Mouse (Mus musculus): ENCODE measurements around the gene Erbb3. TPM values are rescaled to one million over a fixed set of nuclear protein-coding genes. Genes with fewer than 3 reads are reported as not detected.
"Not testable (repeated sequence)": the region's sequence is repeated elsewhere in the genome, so short reads cannot be mapped to it uniquely, and the experiment has no call there.

Gene Erbb3
- polyA plus RNA-seq, 1 experiment from 2014 or later = 18.6 TPM

- H3K27me3 ChIP-seq (ENCODE audit: control insufficient read depth, insufficient read depth, low read length) = no peaks in the 10 kb centered on the region
- H3K9ac ChIP-seq (ENCODE audit: low read length) = peak within 1 kb of the TSS; percentile 86
- H3K27ac ChIP-seq (replicated peaks) = peak within 1 kb of the TSS; percentile 89
- TF ChIP-seq EP300 (optimal IDR thresholded peaks at IDR 0.05) (peak; percentile 83), CTCF (IDR thresholded peaks at IDR 0.05; ENCODE audit: low read depth) (no peak)
- DNase-seq (ENCODE audit: low spot score) (peak; percentile 95), ATAC-seq (ENCODE audit: low FRiP score, low TSS enrichment) (peak; percentile 91)
- peak within 1 kb of the TSS; percentile 79 for H3K4me2 ChIP-seq (replicated peaks; ENCODE audit: low read depth)
- no peaks in the 10 kb centered on the region for H3K4me1 ChIP-seq (replicated peaks; ENCODE audit: control insufficient read depth, insufficient read depth)
- WGBS = under 1% methylated on average over 31 of the region's 31 CpGs
- H3K36me3 ChIP-seq (ENCODE audit: control insufficient read depth, insufficient read depth, low read length) = peaks cover 8% of the 10 kb centered on the region; the same call in 1 of the 2 replicates
- H3K9me3 ChIP-seq (ENCODE audit: control insufficient read depth, low read length) = no peaks in the 10 kb centered on the region
- H3K4me3 ChIP-seq (ENCODE audit: low read depth, low read length) = peak within 1 kb of the TSS; percentile 71
Measured at GRCm38 (mm10) chr10:128548947-128549681, 40.3 kb downstream of the Erbb3 start, which contains the start of gene Rpl41. TSS of gene Rpl41 (minus strand) at chr10:128549305.

GRCm38 (mm10) chr10:128548051-128548791 is 41.2 kb downstream of the Erbb3 start:
- H3K27me3 ChIP-seq (ENCODE audit: control insufficient read depth, insufficient read depth, low read length); H3K4me1 ChIP-seq (replicated peaks; ENCODE audit: control insufficient read depth, insufficient read depth); ATAC-seq (ENCODE audit: low FRiP score, low TSS enrichment); DNase-seq (ENCODE audit: low spot score); H3K9me3 ChIP-seq (ENCODE audit: control insufficient read depth, low read length); H3K36me3 ChIP-seq (ENCODE audit: control insufficient read depth, insufficient read depth, low read length): not testable (repeated sequence)
- H3K27ac ChIP-seq (replicated peaks) = peak overlapping the region; percentile 89
- WGBS = under 1% methylated on average over 21 of the region's 30 CpGs
- H3K9ac ChIP-seq (ENCODE audit: low read length) = peak overlapping the region; percentile 86
- H3K4me2 ChIP-seq (replicated peaks; ENCODE audit: low read depth) = peak overlapping the region; percentile 79
- H3K4me3 ChIP-seq (ENCODE audit: low read depth, low read length) = peak overlapping the region; percentile 71

- under 1% methylated on average over 50 of the region's 50 CpGs for WGBS
- Histone ChIP-seq H3K27me3 (ENCODE audit: control insufficient read depth, insufficient read depth, low read length) (no peaks in the 10 kb centered on the region), H3K9ac (ENCODE audit: low read length) (peak within 1 kb of the TSS; percentile 86), H3K4me1 (replicated peaks; ENCODE audit: control insufficient read depth, insufficient read depth) (no peaks in the 10 kb centered on the region), H3K27ac (replicated peaks) (peak within 1 kb of the TSS; percentile 89), H3K4me2 (replicated peaks; ENCODE audit: low read depth) (peak within 1 kb of the TSS; percentile 79), H3K36me3 (ENCODE audit: control insufficient read depth, insufficient read depth, low read length) (peaks cover 13% of the 10 kb centered on the region; the same call in 1 of the 2 replicates), H3K9me3 (ENCODE audit: control insufficient read depth, low read length) (no peaks in the 10 kb centered on the region), H3K4me3 (ENCODE audit: low read depth, low read length) (peak within 1 kb of the TSS; percentile 71)
- TF ChIP-seq EP300 (optimal IDR thresholded peaks at IDR 0.05) (no peak), CTCF (IDR thresholded peaks at IDR 0.05; ENCODE audit: low read depth) (peak; percentile 80)
- ATAC-seq (ENCODE audit: low FRiP score, low TSS enrichment) (peak; percentile 91), DNase-seq (ENCODE audit: low spot score) (peak; percentile 96)
Measured at GRCm38 (mm10) chr10:128547361-128548032, 42.0 kb downstream of the Erbb3 start, which contains the start of gene Zc3h10. TSS of gene Zc3h10 (minus strand) at chr10:128547774.

- Histone ChIP-seq H3K9ac (ENCODE audit: low read length) (peak overlapping the region; percentile 70), H3K4me2 (replicated peaks; ENCODE audit: low read depth) (peak overlapping the region; percentile 79), H3K9me3 (ENCODE audit: control insufficient read depth, low read length) (no peaks in the 10 kb centered on the region), H3K4me3 (ENCODE audit: low read depth, low read length) (peak overlapping the region; percentile 71), H3K36me3 (ENCODE audit: control insufficient read depth, insufficient read depth, low read length) (peaks cover 13% of the 10 kb centered on the region; the same call in 1 of the 2 replicates), H3K27ac (replicated peaks) (peak overlapping the region; percentile 89), H3K4me1 (replicated peaks; ENCODE audit: control insufficient read depth, insufficient read depth) (no peaks in the 10 kb centered on the region), H3K27me3 (ENCODE audit: control insufficient read depth, insufficient read depth, low read length) (no peaks in the 10 kb centered on the region)
- WGBS = 8% methylated on average over 7 of the region's 7 CpGs
- TF ChIP-seq EP300 (optimal IDR thresholded peaks at IDR 0.05) (no peak), CTCF (IDR thresholded peaks at IDR 0.05; ENCODE audit: low read depth) (no peak)
- no peak for DNase-seq (ENCODE audit: low spot score)
- no peak for ATAC-seq (ENCODE audit: low FRiP score, low TSS enrichment)
Measured at GRCm38 (mm10) chr10:128546787-128547186, 42.7 kb downstream of the Erbb3 start.

- H3K27ac ChIP-seq (replicated peaks) = peak overlapping the region; percentile 89; the same call in 1 of the 2 replicates
- TF ChIP-seq EP300 (optimal IDR thresholded peaks at IDR 0.05) = no peak
- peak; percentile 91 for TF ChIP-seq CTCF (IDR thresholded peaks at IDR 0.05; ENCODE audit: low read depth)
- DNase-seq (ENCODE audit: low spot score) (no peak), ATAC-seq (ENCODE audit: low FRiP score, low TSS enrichment) (peak; percentile 22; the same call in 1 of the 2 replicates)
- H3K4me3 ChIP-seq (ENCODE audit: low read depth, low read length) = peak overlapping the region; percentile 71
- no peaks in the 10 kb centered on the region for H3K27me3 ChIP-seq (ENCODE audit: control insufficient read depth, insufficient read depth, low read length)
- no peaks in the 10 kb centered on the region for H3K4me1 ChIP-seq (replicated peaks; ENCODE audit: control insufficient read depth, insufficient read depth)
- H3K36me3 ChIP-seq (ENCODE audit: control insufficient read depth, insufficient read depth, low read length) = peaks cover 13% of the 10 kb centered on the region; the same call in 1 of the 2 replicates
- no peaks in the 10 kb centered on the region for H3K9me3 ChIP-seq (ENCODE audit: control insufficient read depth, low read length)
- 13% methylated on average over 4 of the region's 4 CpGs for whole genome bisulfite sequencing
- H3K9ac ChIP-seq (ENCODE audit: low read length) = no peak overlapping the region
- peak overlapping the region; percentile 79 for H3K4me2 ChIP-seq (replicated peaks; ENCODE audit: low read depth)
Measured at GRCm38 (mm10) chr10:128546361-128546760, 43.1 kb downstream of the Erbb3 start.

All from stomach, postnatal 0 days (tissue).